8 mouse cellular contexts compared by ENCODE assay signal in genomic region chr3:127257279-127257925, GRCm38 (mm10).
DNase-seq lines count a peak whose midpoint lies in the region; ATAC-seq and TF ChIP-seq lines count a peak whose summit lies in the region.

No protein-coding gene starts in this region.

- TF ChIP-seq POLR2A in kidney, adult 2 months (IDR thresholded peaks at IDR 0.05; ENCODE audit: low read depth, low read length), result no peak
- TF ChIP-seq POLR2A in testis, adult 2 months (IDR thresholded peaks at IDR 0.05; ENCODE audit: control insufficient read depth, low read depth, low read length), result no peak

- peak; percentile 96 for ATAC-seq in limb, embryonic 11.5 days (ENCODE audit: insufficient number of reproducible peaks, low FRiP score, low TSS enrichment, low read depth)
- ATAC-seq in midbrain, embryonic 15.5 days (replicated peaks), result peak; percentile 79
- ATAC-seq in megakaryocyte-erythroid progenitor cell, adult 5-6 weeks (replicated peaks; ENCODE audit: low FRiP score, low TSS enrichment, poor library complexity, severe bottlenecking), result no peak

- WGBS in embryonic facial prominence, embryonic 10.5 days, result under 1% methylated on average over 13 of the region's 13 CpGs
- WGBS in kidney, adult 2 months, result under 1% methylated on average over 13 of the region's 13 CpGs
- under 1% methylated on average over 13 of the region's 13 CpGs for WGBS in limb, embryonic 11.5 days
- 1% methylated on average over 13 of the region's 13 CpGs for WGBS in midbrain, embryonic 15.5 days

- no peaks in the 10 kb centered on the region for H3K9me3 ChIP-seq in embryonic facial prominence, embryonic 10.5 days
- H3K9me3 ChIP-seq in limb, embryonic 11.5 days (ENCODE audit: control insufficient read depth, low read length), result no peaks in the 10 kb centered on the region
- H3K9me3 ChIP-seq in midbrain, embryonic 15.5 days, result no peaks in the 10 kb centered on the region

- H3K27ac ChIP-seq in embryonic facial prominence, embryonic 10.5 days (replicated peaks), result peak overlapping the region; percentile 89
- H3K27ac ChIP-seq in kidney, adult 2 months (ENCODE audit: insufficient read depth, low read depth, low read length), result no peak overlapping the region
- peak overlapping the region; percentile 76 for H3K27ac ChIP-seq in limb, embryonic 11.5 days (replicated peaks; ENCODE audit: low read depth, low read length)
- peak overlapping the region; percentile 73 for H3K27ac ChIP-seq in midbrain, embryonic 15.5 days
- H3K27ac ChIP-seq in testis, adult 2 months (ENCODE audit: control insufficient read depth, insufficient read depth, low read depth, low read length), result 0 out of 2 replicates have a peak overlapping the region, but pooled peaks have one; percentile 1

- H3K27me3 ChIP-seq in embryonic facial prominence, embryonic 10.5 days (replicated peaks; ENCODE audit: low read depth, poor library complexity, severe bottlenecking), result no peaks in the 10 kb centered on the region
- H3K27me3 ChIP-seq in kidney, adult 2 months (replicated peaks; ENCODE audit: control insufficient read depth, insufficient read depth, low read length), result no peaks in the 10 kb centered on the region
- H3K27me3 ChIP-seq in limb, embryonic 11.5 days (ENCODE audit: control insufficient read depth, insufficient read depth, low read length), result no peaks in the 10 kb centered on the region
- no peaks in the 10 kb centered on the region for H3K27me3 ChIP-seq in midbrain, embryonic 15.5 days (replicated peaks)
- no peaks in the 10 kb centered on the region for H3K27me3 ChIP-seq in testis, adult 2 months (ENCODE audit: control insufficient read depth, insufficient read depth, low read length)

- peak; percentile 66 for DNase-seq in adrenal gland, postnatal 10 days
- peak; percentile 92 for DNase-seq in embryonic facial prominence, embryonic 10.5 days (ENCODE audit: low spot score)
- peak; percentile 34 for DNase-seq in heart, adult 8-10 months (ENCODE audit: low spot score)
- peak; percentile 63 for DNase-seq in kidney, adult 2 months
- peak; percentile 91 for DNase-seq in limb, embryonic 11.5 days (ENCODE audit: low spot score)

- TF ChIP-seq CTCF in kidney, adult 2 months (conservative IDR thresholded peaks at IDR 0.05; ENCODE audit: insufficient read depth, insufficient read length, low read depth, low read length), result no peak
- TF ChIP-seq CTCF in testis, adult 2 months (IDR thresholded peaks at IDR 0.05; ENCODE audit: control insufficient read depth, insufficient read depth, insufficient replicate concordance, low read depth, low read length), result no peak

- peak overlapping the region; percentile 61 for H3K4me2 ChIP-seq in limb, embryonic 11.5 days (ENCODE audit: low read depth, severe bottlenecking)
- peak overlapping the region; percentile 60 for H3K4me2 ChIP-seq in midbrain, embryonic 15.5 days

- H3K4me1 ChIP-seq in embryonic facial prominence, embryonic 10.5 days, result peaks cover 35% of the 10 kb centered on the region
- H3K4me1 ChIP-seq in kidney, adult 2 months (ENCODE audit: control insufficient read depth, insufficient read depth, low read length), result no peaks in the 10 kb centered on the region
- H3K4me1 ChIP-seq in limb, embryonic 11.5 days (ENCODE audit: control insufficient read depth, insufficient read depth, low read length), result no peaks in the 10 kb centered on the region
- H3K4me1 ChIP-seq in midbrain, embryonic 15.5 days, result peaks cover 24% of the 10 kb centered on the region
- H3K4me1 ChIP-seq in testis, adult 2 months (ENCODE audit: control insufficient read depth, insufficient read depth, low read length), result peaks cover 6% of the 10 kb centered on the region

- H3K9ac ChIP-seq in limb, embryonic 11.5 days (ENCODE audit: low read length), result peak overlapping the region; percentile 50
- peak overlapping the region; percentile 33 for H3K9ac ChIP-seq in midbrain, embryonic 15.5 days

- peak overlapping the region; percentile 61 for H3K4me3 ChIP-seq in embryonic facial prominence, embryonic 10.5 days
- H3K4me3 ChIP-seq in kidney, adult 2 months (ENCODE audit: insufficient read depth, low read depth, low read length), result peak overlapping the region; percentile 18; the same call in 1 of the 2 replicates
- peak overlapping the region; percentile 43 for H3K4me3 ChIP-seq in limb, embryonic 11.5 days (ENCODE audit: low read depth, low read length)
- H3K4me3 ChIP-seq in midbrain, embryonic 15.5 days, result peak overlapping the region; percentile 33
- H3K4me3 ChIP-seq in testis, adult 2 months (ENCODE audit: control insufficient read depth, low read depth, low read length), result peak overlapping the region; percentile 2; the same call in 1 of the 2 replicates

- no peaks in the 10 kb centered on the region for H3K36me3 ChIP-seq in embryonic facial prominence, embryonic 10.5 days (replicated peaks)
- H3K36me3 ChIP-seq in kidney, adult 2 months (ENCODE audit: control insufficient read depth, insufficient read depth, low read length), result no peaks in the 10 kb centered on the region
- H3K36me3 ChIP-seq in limb, embryonic 11.5 days (ENCODE audit: control insufficient read depth, insufficient read depth, low read length), result no peaks in the 10 kb centered on the region
- H3K36me3 ChIP-seq in midbrain, embryonic 15.5 days (replicated peaks), result no peaks in the 10 kb centered on the region
- H3K36me3 ChIP-seq in testis, adult 2 months (ENCODE audit: control insufficient read depth, insufficient read depth, low read length), result no peaks in the 10 kb centered on the region

Comparison
In these comparisons a context has a peak if more than half of its experiments do, and no peak if none do; other contexts are left out.
1. DNase-seq: peak in every context shown above with its lines; median percentile 92 in embryonic facial prominence, embryonic 10.5 days; 91 in limb, embryonic 11.5 days; 66 in adrenal gland, postnatal 10 days; 63 in kidney, adult 2 months; 34 in heart, adult 8-10 months.
2. H3K4me3 ChIP-seq: peak in every context shown above with its lines; median percentile 61 in embryonic facial prominence, embryonic 10.5 days; 43 in limb, embryonic 11.5 days; 33 in midbrain, embryonic 15.5 days; 18 in kidney, adult 2 months; 2 in testis, adult 2 months.